9 mouse cellular contexts compared by ENCODE assay signal in the genomic region with DNA sequence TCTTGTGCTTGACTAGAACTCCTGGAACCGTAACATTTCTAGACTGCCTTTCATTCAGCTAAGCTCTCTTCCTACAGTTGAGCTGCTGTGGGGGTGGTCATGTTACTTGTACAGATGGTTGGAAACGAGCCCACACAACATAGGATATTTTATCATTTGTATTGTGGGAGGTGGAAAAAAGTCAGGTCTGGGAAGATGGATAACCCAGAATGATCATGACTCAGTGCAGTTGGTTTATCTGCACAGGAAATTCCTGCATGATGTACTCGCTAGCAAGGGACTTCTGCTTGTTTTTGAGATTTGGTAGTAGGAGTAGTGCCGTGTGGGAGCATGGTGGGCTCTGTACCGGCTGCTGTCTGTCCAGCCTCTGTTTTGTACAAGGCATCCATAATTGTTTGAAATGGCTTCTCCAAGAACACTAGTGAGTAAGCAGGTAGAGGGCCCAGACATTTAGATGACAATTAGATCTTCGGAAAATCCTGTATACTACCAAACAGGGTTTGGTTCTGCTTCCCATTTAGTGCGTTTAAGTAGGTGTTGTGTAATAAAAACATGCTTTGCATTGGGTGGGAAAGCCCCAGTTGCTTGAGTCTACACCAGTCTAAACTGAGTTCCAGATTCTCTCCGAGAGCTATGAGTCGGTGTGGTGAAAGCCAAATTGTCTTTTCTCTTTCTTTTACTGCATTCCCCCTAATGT.
A peak's percentile ranks its signal among the peaks of the same experiment; 100 is the strongest.
DNase-seq lines count a peak whose midpoint lies in the region; ATAC-seq and TF ChIP-seq lines count a peak whose summit lies in the region.
"Had no signal": no experiment of that assay in that cellular context is flagged by ENCODE, and none has a peak within 500 bp of the region (broad histone marks: within the 10 kb centered on the region; RNA-seq: fewer than 3 reads in every experiment).

No protein-coding gene starts in this region.

- H3K36me3 ChIP-seq in kidney, postnatal 0 days (ENCODE audit: insufficient read depth, low read length): no peaks in the 10 kb centered on the region
- no peaks in the 10 kb centered on the region for H3K36me3 ChIP-seq in midbrain, embryonic 15.5 days (replicated peaks)
- H3K36me3 ChIP-seq: limb, embryonic 15.5 days had no signal

- ATAC-seq in kidney, postnatal 0 days (replicated peaks; ENCODE audit: low FRiP score, low read depth): no peak
- ATAC-seq in common myeloid progenitor, adult 5-6 weeks (replicated peaks; ENCODE audit: low read depth, poor library complexity, severe bottlenecking): peak; percentile 73
- peak; percentile 78 for ATAC-seq in monocyte, adult 5-6 weeks (replicated peaks; ENCODE audit: insufficient number of reproducible peaks, low FRiP score, low TSS enrichment, poor library complexity, severe bottlenecking)
- ATAC-seq in midbrain, embryonic 15.5 days (replicated peaks): no peak

- 64% methylated on average over 9 of the region's 9 CpGs for WGBS in kidney, postnatal 0 days
- 90% methylated on average over 9 of the region's 9 CpGs for WGBS in midbrain, embryonic 15.5 days

- no peak overlapping the region for H3K4me2 ChIP-seq in kidney, postnatal 0 days (ENCODE audit: low read length)
- H3K4me2 ChIP-seq in midbrain, embryonic 15.5 days: no peak overlapping the region
- H3K4me2 ChIP-seq: limb, embryonic 15.5 days had no signal

- no peak for TF ChIP-seq CTCF in kidney, postnatal 0 days (IDR thresholded peaks at IDR 0.05; ENCODE audit: low read depth)

- no peaks in the 10 kb centered on the region for H3K27me3 ChIP-seq in kidney, postnatal 0 days (ENCODE audit: insufficient read depth, low read length)
- H3K27me3 ChIP-seq in midbrain, embryonic 15.5 days (replicated peaks): no peaks in the 10 kb centered on the region
- H3K27me3 ChIP-seq: limb, embryonic 15.5 days had no signal

- no peak overlapping the region for H3K27ac ChIP-seq in kidney, postnatal 0 days
- H3K27ac ChIP-seq in midbrain, embryonic 15.5 days: no peak overlapping the region
- H3K27ac ChIP-seq: limb, embryonic 15.5 days had no signal

- no peaks in the 10 kb centered on the region for H3K9me3 ChIP-seq in kidney, postnatal 0 days (replicated peaks; ENCODE audit: low read length)
- no peaks in the 10 kb centered on the region for H3K9me3 ChIP-seq in midbrain, embryonic 15.5 days
- H3K9me3 ChIP-seq: limb, embryonic 15.5 days had no signal

- no peak overlapping the region for H3K9ac ChIP-seq in kidney, postnatal 0 days (ENCODE audit: low read depth, low read length)
- H3K9ac ChIP-seq in midbrain, embryonic 15.5 days: no peak overlapping the region
- H3K9ac ChIP-seq: limb, embryonic 15.5 days had no signal

- no peaks in the 10 kb centered on the region; the same call in 1 of the 2 replicates for H3K4me1 ChIP-seq in kidney, postnatal 0 days (replicated peaks; ENCODE audit: insufficient read depth, low read length)
- peaks cover 20% of the 10 kb centered on the region for H3K4me1 ChIP-seq in midbrain, embryonic 15.5 days

- H3K4me3 ChIP-seq in kidney, postnatal 0 days (replicated peaks; ENCODE audit: low read depth, low read length): no peak overlapping the region
- no peak overlapping the region for H3K4me3 ChIP-seq in midbrain, embryonic 15.5 days
- H3K4me3 ChIP-seq: limb, embryonic 15.5 days had no signal

- DNase-seq in kidney, postnatal 0 days (ENCODE audit: low spot score): peak; percentile 57
- DNase-seq in kidney, postnatal 25 days: no peak
- DNase-seq in layer of hippocampus, adult 11-12 months (ENCODE audit: low spot score): peak; percentile 80
- DNase-seq in ovary, postnatal 14 days (ENCODE audit: low spot score): no peak
- DNase-seq in lung, postnatal 36 days: no peak

Comparison
In these comparisons a context has a peak if more than half of its experiments do, and no peak if none do; other contexts are left out.
1. DNase-seq: peak in kidney, postnatal 0 days (single experiment) and layer of hippocampus, adult 11-12 months (single experiment); none in kidney, postnatal 25 days (0 of 2), ovary, postnatal 14 days (single experiment) and lung, postnatal 36 days (single experiment).
2. ATAC-seq: peak in common myeloid progenitor, adult 5-6 weeks (single experiment) and monocyte, adult 5-6 weeks (single experiment); none in kidney, postnatal 0 days (single experiment) and midbrain, embryonic 15.5 days (single experiment).